Mouse (Mus musculus): ENCODE results near the gene Kcnh2. TPM values are rescaled to one million over a fixed set of nuclear protein-coding genes. Genes with fewer than 3 reads are reported as not detected.

Gene Kcnh2
- polyA plus RNA-seq, 1 experiment = 5.5 TPM

- DNase-seq (ENCODE audit: low read depth in 1 of 2, low spot score in 2 of 2) = no peak
- H3K27ac ChIP-seq (ENCODE audit: insufficient read depth, low read length) = no peak overlapping the region
- peaks cover 8% of the 10 kb centered on the region for H3K27me3 ChIP-seq (ENCODE audit: control insufficient read depth, insufficient read depth, low read length)
- H3K36me3 ChIP-seq (ENCODE audit: control insufficient read depth, insufficient read depth, low read length) = no peaks in the 10 kb centered on the region
- TF ChIP-seq CTCF (IDR thresholded peaks at IDR 0.05; ENCODE audit: extremely low read depth, insufficient read depth, insufficient read length, insufficient replicate concordance) (no peak), POLR2A (IDR thresholded peaks at IDR 0.05; ENCODE audit: low read depth, low read length) (no peak)
- 92% methylated on average over 7 of the region's 7 CpGs for WGBS
- no peak overlapping the region for H3K4me3 ChIP-seq (ENCODE audit: extremely low read depth, insufficient read depth, insufficient read length)
- peaks cover 14% of the 10 kb centered on the region for H3K4me1 ChIP-seq (ENCODE audit: control insufficient read depth, insufficient read depth, insufficient read length)
These were observed 41.3 kb upstream of the Kcnh2 start for GRCm38 (mm10) chr5:24392724-24393123.

GRCm38 (mm10) chr5:24391864-24392263 is 40.5 kb upstream of the Kcnh2 start, which contains the start of gene Atg9b:
Atg9b (minus strand) TSS chr5:24392143.
- H3K4me1 ChIP-seq (ENCODE audit: control insufficient read depth, insufficient read depth, insufficient read length) = peaks cover 17% of the 10 kb centered on the region
- DNase-seq (ENCODE audit: low read depth in 1 of 2, low spot score in 2 of 2) = no peak
- TF ChIP-seq POLR2A (IDR thresholded peaks at IDR 0.05; ENCODE audit: low read depth, low read length) = no peak
- TF ChIP-seq CTCF (IDR thresholded peaks at IDR 0.05; ENCODE audit: extremely low read depth, insufficient read depth, insufficient read length, insufficient replicate concordance) = no peak
- WGBS = 94% methylated on average over 7 of the region's 7 CpGs
- H3K36me3 ChIP-seq (ENCODE audit: control insufficient read depth, insufficient read depth, low read length) = no peaks in the 10 kb centered on the region
- no peak within 1 kb of the TSS for H3K4me3 ChIP-seq (ENCODE audit: extremely low read depth, insufficient read depth, insufficient read length)
- H3K27me3 ChIP-seq (ENCODE audit: control insufficient read depth, insufficient read depth, low read length) = peaks cover 10% of the 10 kb centered on the region
- no peak within 1 kb of the TSS for H3K27ac ChIP-seq (ENCODE audit: insufficient read depth, low read length)

GRCm38 (mm10) chr5:24389658-24390020 is 38.2 kb upstream of the Kcnh2 start:
- Histone ChIP-seq H3K27ac (ENCODE audit: insufficient read depth, low read length) (no peak overlapping the region), H3K36me3 (ENCODE audit: control insufficient read depth, insufficient read depth, low read length) (no peaks in the 10 kb centered on the region), H3K4me3 (ENCODE audit: extremely low read depth, insufficient read depth, insufficient read length) (no peak overlapping the region), H3K27me3 (ENCODE audit: control insufficient read depth, insufficient read depth, low read length) (peaks cover 10% of the 10 kb centered on the region), H3K4me1 (ENCODE audit: control insufficient read depth, insufficient read depth, insufficient read length) (peaks cover 17% of the 10 kb centered on the region)
- WGBS = 86% methylated on average over 4 of the region's 4 CpGs
- no peak for DNase-seq (ENCODE audit: low read depth in 1 of 2, low spot score in 2 of 2)
- TF ChIP-seq POLR2A (IDR thresholded peaks at IDR 0.05; ENCODE audit: low read depth, low read length) (no peak), CTCF (IDR thresholded peaks at IDR 0.05; ENCODE audit: extremely low read depth, insufficient read depth, insufficient read length, insufficient replicate concordance) (no peak)

GRCm38 (mm10) chr5:24389011-24389657 is 37.7 kb upstream of the Kcnh2 start:
- DNase-seq (ENCODE audit: low read depth in 1 of 2, low spot score in 2 of 2) = no peak
- TF ChIP-seq CTCF (IDR thresholded peaks at IDR 0.05; ENCODE audit: extremely low read depth, insufficient read depth, insufficient read length, insufficient replicate concordance) = no peak
- Histone ChIP-seq H3K4me1 (ENCODE audit: control insufficient read depth, insufficient read depth, insufficient read length) (peaks cover 17% of the 10 kb centered on the region), H3K27me3 (ENCODE audit: control insufficient read depth, insufficient read depth, low read length) (peaks cover 10% of the 10 kb centered on the region), H3K36me3 (ENCODE audit: control insufficient read depth, insufficient read depth, low read length) (no peaks in the 10 kb centered on the region), H3K27ac (ENCODE audit: insufficient read depth, low read length) (no peak overlapping the region), H3K4me3 (ENCODE audit: extremely low read depth, insufficient read depth, insufficient read length) (no peak overlapping the region)
- 51% methylated on average over 7 of the region's 7 CpGs for WGBS

GRCm38 (mm10) chr5:24388246-24388915 is 37.0 kb upstream of the Kcnh2 start:
- no peak overlapping the region for H3K27ac ChIP-seq (ENCODE audit: insufficient read depth, low read length)

GRCm38 (mm10) chr5:24387264-24388241 is 36.1 kb upstream of the Kcnh2 start:
- no peak for DNase-seq (ENCODE audit: low read depth in 1 of 2, low spot score in 2 of 2)
- 3% methylated on average over 73 of the region's 73 CpGs for WGBS
- Histone ChIP-seq H3K27me3 (ENCODE audit: control insufficient read depth, insufficient read depth, low read length) (peaks cover 10% of the 10 kb centered on the region), H3K4me1 (ENCODE audit: control insufficient read depth, insufficient read depth, insufficient read length) (peaks cover 13% of the 10 kb centered on the region), H3K4me3 (ENCODE audit: extremely low read depth, insufficient read depth, insufficient read length) (peak overlapping the region; percentile 49; the same call in 1 of the 2 replicates), H3K27ac (ENCODE audit: insufficient read depth, low read length) (no peak overlapping the region), H3K36me3 (ENCODE audit: control insufficient read depth, insufficient read depth, low read length) (no peaks in the 10 kb centered on the region)
- TF ChIP-seq POLR2A (IDR thresholded peaks at IDR 0.05; ENCODE audit: low read depth, low read length) = no peak
- no peak for TF ChIP-seq CTCF (IDR thresholded peaks at IDR 0.05; ENCODE audit: extremely low read depth, insufficient read depth, insufficient read length, insufficient replicate concordance)

More at GRCm38 (mm10) chr5:24388246-24388915, 37.0 kb upstream of the Kcnh2 start:
- TF ChIP-seq CTCF (IDR thresholded peaks at IDR 0.05; ENCODE audit: extremely low read depth, insufficient read depth, insufficient read length, insufficient replicate concordance) (no peak), POLR2A (IDR thresholded peaks at IDR 0.05; ENCODE audit: low read depth, low read length) (no peak)
- Histone ChIP-seq H3K27me3 (ENCODE audit: control insufficient read depth, insufficient read depth, low read length) (peaks cover 10% of the 10 kb centered on the region), H3K36me3 (ENCODE audit: control insufficient read depth, insufficient read depth, low read length) (no peaks in the 10 kb centered on the region), H3K4me3 (ENCODE audit: extremely low read depth, insufficient read depth, insufficient read length) (peak overlapping the region; percentile 49; the same call in 1 of the 2 replicates), H3K4me1 (ENCODE audit: control insufficient read depth, insufficient read depth, insufficient read length) (peaks cover 14% of the 10 kb centered on the region)
- no peak for DNase-seq (ENCODE audit: low read depth in 1 of 2, low spot score in 2 of 2)
- 29% methylated on average over 26 of the region's 26 CpGs for WGBS

All from spleen, adult 2 months (tissue).